Mouse (Mus musculus) ES-E14 (cell line): Measurements from ENCODE around the gene Alkbh4. TPM values are rescaled to one million over a fixed set of nuclear protein-coding genes. Genes with fewer than 3 reads are reported as not detected.
A peak's percentile ranks its signal among the peaks of the same experiment; 100 is the strongest.

Source experiments
- DNase-seq: peaks from one replicate; pipeline ENCODE4 v3.0.0-alpha.2; 2013; ENCODE audit warnings: low read depth, low spot score
- H3K27ac ChIP-seq: 2 replicates; pipeline ENCODE4 v1.5.1; 2012; ENCODE audit warnings: low read depth, mild to moderate bottlenecking, low read length, moderate library complexity, mixed read lengths; ENCODE audit not compliant: poor library complexity, insufficient read depth, severe bottlenecking
- H3K36me3 ChIP-seq: 2 replicates; pipeline ENCODE4 v1.6.1; 2012; ENCODE audit warnings: mild to moderate bottlenecking, low read length, moderate library complexity, mixed read lengths; ENCODE audit not compliant: control insufficient read depth, poor library complexity, insufficient read depth, severe bottlenecking
- H3K4me1 ChIP-seq, 2 experiments: fragments of 150-350 bp in 1 of 2; sonication (generic) in 1 of 2; 2 replicates each; pipeline ENCODE4 v1.6.1; 2012; ENCODE audit warnings: low read length in 2 of 2, mild to moderate bottlenecking in 1 of 2, mixed read lengths in 1 of 2; ENCODE audit not compliant: control insufficient read depth in 2 of 2, insufficient read depth in 2 of 2, poor library complexity in 1 of 2
- H3K4me3 ChIP-seq, 2 experiments: fragments of 150-350 bp in 1 of 2; sonication (generic) in 1 of 2; 2 replicates each; pipeline ENCODE4 v1.5.1; 2012; ENCODE audit warnings: low read length in 2 of 2, low read depth in 1 of 2, mild to moderate bottlenecking in 1 of 2, mixed read lengths in 1 of 2; ENCODE audit not compliant: insufficient read depth in 1 of 2, poor library complexity in 1 of 2, severe bottlenecking in 1 of 2
- H3K9ac ChIP-seq: 2 replicates; pipeline ENCODE4 v1.6.1; 2012; ENCODE audit warnings: low read depth, mild to moderate bottlenecking, low read length, mixed read lengths; ENCODE audit not compliant: poor library complexity, insufficient read depth, severe bottlenecking
- H3K9me3 ChIP-seq: fragments of 150-350 bp; sonication (generic); 2 replicates; pipeline ENCODE4 v1.6.1; 2012; ENCODE audit warnings: low read depth, mild to moderate bottlenecking, low read length; ENCODE audit not compliant: control insufficient read depth, insufficient read depth
- CHD2 ChIP-seq: IDR thresholded peaks from 2 replicates; pipeline ENCODE4 v1.6.1; 2014; ENCODE audit warnings: mild to moderate bottlenecking, low read depth, low read length, inconsistent platforms
- HCFC1 ChIP-seq: IDR thresholded peaks from 2 replicates; pipeline ENCODE4 v1.6.1; 2012; ENCODE audit warnings: low read length, inconsistent platforms, borderline replicate concordance; ENCODE audit not compliant: insufficient read depth
- MAFK ChIP-seq: IDR thresholded peaks from 2 replicates; pipeline ENCODE4 v1.6.1; 2014; ENCODE audit warnings: mild to moderate bottlenecking, low read depth, low read length, inconsistent platforms; ENCODE audit not compliant: insufficient read depth
- ZC3H11A ChIP-seq: IDR thresholded peaks from 2 replicates; pipeline ENCODE4 v1.6.1; 2012; ENCODE audit warnings: low read depth, mild to moderate bottlenecking, inconsistent platforms, low read length, borderline replicate concordance
- ZNF384 ChIP-seq: IDR thresholded peaks from 2 replicates; pipeline ENCODE4 v1.6.1; 2012; ENCODE audit warnings: low read depth, low read length, inconsistent platforms
- in situ Hi-C, 2 experiments: fragments of 600-800 bp; cut with MboI; formaldehyde crosslinking; loops; one replicate each; pipeline ENCODE4 v1.15.1; 2025; ENCODE audit warnings: low sequenced_read_pairs in 2 of 2, inconsistent platforms in 1 of 2; ENCODE audit not compliant: unreplicated experiment in 2 of 2
- total RNA-seq: library from RNA; depleted of rRNA; stranded (reverse); fragments of 300-350 nt; gene quantifications from 2 replicates; pipeline ENCODE4 v1.2.3, GENCODE M21; 2012

Alkbh4 gene
- total RNA-seq, 1 experiment, result 13.3 TPM

GRCm38 (mm10) chr5:136169626-136170511 is 33.9 kb downstream of the Alkbh4 start:
- in situ Hi-C loops, result no loop called here
- TF ChIP-seq MAFK (no peak), HCFC1 (no peak)
- no peaks in the 10 kb centered on the region for H3K9me3 ChIP-seq
- H3K36me3 ChIP-seq, result no peaks in the 10 kb centered on the region
- H3K4me3 ChIP-seq, result peak overlapping the region; percentile 54 to 67
- no peak overlapping the region for H3K27ac ChIP-seq
- H3K4me1 ChIP-seq, result peaks cover 0 to 3% of the 10 kb centered on the region in 2 experiments; a peak in 1 of 4 replicates
- no peak for DNase-seq
- peak overlapping the region; percentile 9; the same call in 1 of the 2 replicates for H3K9ac ChIP-seq

- no peaks in the 10 kb centered on the region for H3K9me3 ChIP-seq
- in situ Hi-C loops, result no loop called here
- no peak for DNase-seq
- TF ChIP-seq CHD2 (no peak), HCFC1 (no peak), ZC3H11A (no peak), ZNF384 (no peak), MAFK (no peak)
- peaks cover 0 to 3% of the 10 kb centered on the region in 2 experiments; a peak in 1 of 4 replicates for H3K4me1 ChIP-seq
- H3K4me3 ChIP-seq, result peak within 1 kb of the TSS; percentile 54 to 67
- H3K36me3 ChIP-seq, result no peaks in the 10 kb centered on the region
- H3K27ac ChIP-seq, result no peak within 1 kb of the TSS
- peak within 1 kb of the TSS; percentile 29; the same call in 1 of the 2 replicates for H3K9ac ChIP-seq
Measured at GRCm38 (mm10) chr5:136170512-136171362, 34.8 kb downstream of the Alkbh4 start, which contains the start of gene Orai2. Orai2 (minus strand) TSS chr5:136170713.

- in situ Hi-C loops, result no loop called here
- H3K4me3 ChIP-seq, result peak overlapping the region in 1 of 2 experiments; percentile 67; a peak in 1 of 4 replicates
- no peaks in the 10 kb centered on the region for H3K9me3 ChIP-seq
- H3K36me3 ChIP-seq, result no peaks in the 10 kb centered on the region
- TF ChIP-seq ZNF384, result no peak
- TF ChIP-seq ZC3H11A, result no peak
- no peak for TF ChIP-seq CHD2
- TF ChIP-seq HCFC1, result no peak
- TF ChIP-seq MAFK, result no peak
- DNase-seq, result no peak
- no peak overlapping the region for H3K9ac ChIP-seq
- no peak overlapping the region for H3K27ac ChIP-seq
- peaks cover 0 to 3% of the 10 kb centered on the region in 2 experiments; a peak in 1 of 4 replicates for H3K4me1 ChIP-seq
Measured at GRCm38 (mm10) chr5:136171363-136172341, 35.7 kb downstream of the Alkbh4 start.

GRCm38 (mm10) chr5:136172939-136173338 is 37.0 kb downstream of the Alkbh4 start:
- TF ChIP-seq HCFC1 (no peak), ZNF384 (0 out of 2 replicates have a peak, but pooled peaks have one; percentile 13)
- H3K9ac ChIP-seq, result no peak overlapping the region

More at GRCm38 (mm10) chr5:136172939-136173338, 37.0 kb downstream of the Alkbh4 start:
- no peak for DNase-seq
- in situ Hi-C loops, result no loop called here
- Histone ChIP-seq H3K4me1 (peaks cover 0 to 3% of the 10 kb centered on the region in 2 experiments; a peak in 1 of 4 replicates), H3K27ac (no peak overlapping the region), H3K36me3 (0 out of 2 replicates have a peak, but pooled peaks cover 1% of the 10 kb centered on the region), H3K4me3 (no peak overlapping the region), H3K9me3 (no peaks in the 10 kb centered on the region)
